Mouse (Mus musculus): Measurements from ENCODE around the gene Lilra6. TPM values are rescaled to one million over a fixed set of nuclear protein-coding genes. Genes with fewer than 3 reads are reported as not detected.
"Not testable (repeated sequence)": the region's sequence is repeated elsewhere in the genome, so short reads cannot be mapped to it uniquely, and the experiment has no call there.

The Lilra6 gene
- total RNA-seq (2021): under 1 TPM; 0.11 to 0.21 TPM
- long read RNA-seq, experiment 1: 0 reads
- long read RNA-seq, experiment 2: 0 reads

DNA sequence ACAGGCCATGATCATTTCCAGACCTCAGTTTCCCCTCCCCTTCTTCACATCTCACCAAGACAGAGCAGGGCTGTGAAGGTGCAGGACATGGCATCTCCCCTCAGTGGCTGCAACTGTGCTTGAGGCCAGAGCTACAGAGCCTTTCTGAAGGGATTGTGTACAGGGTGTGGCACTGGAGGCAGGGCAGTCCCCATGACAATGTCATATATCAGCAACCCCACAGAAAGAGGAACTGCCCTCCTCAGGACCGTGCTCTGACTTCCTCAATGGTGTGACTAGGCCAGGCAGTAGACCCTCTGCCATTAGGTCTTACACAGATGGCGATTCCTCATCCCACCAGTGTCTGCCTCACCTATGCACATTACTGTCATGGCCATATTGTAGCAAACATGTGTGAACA lies at the start of gene Lilra6:
Lilra6 (minus strand) TSS at position 117 of the 400 bp plus-strand sequence.
- not testable (repeated sequence) for DNase-seq

DNA sequence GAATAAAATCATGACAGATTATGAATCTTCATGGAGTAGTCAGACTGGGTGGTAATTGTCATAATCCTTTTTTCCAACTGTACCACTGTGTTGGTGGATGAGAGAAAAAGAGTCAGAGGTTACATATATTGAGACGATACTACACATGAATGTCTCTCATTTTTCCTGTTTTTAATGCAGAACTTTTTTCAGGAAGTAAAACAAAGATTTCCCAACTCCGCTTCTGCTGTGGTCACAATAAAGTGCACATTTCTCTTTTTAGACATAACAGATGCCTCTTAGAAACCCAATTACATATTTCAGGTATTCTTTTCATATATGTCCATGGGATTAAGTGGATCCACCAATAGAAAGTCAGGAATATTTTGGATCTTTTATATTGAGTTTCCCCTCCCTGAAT lies 46.7 kb upstream of the Lilra6 start:
- DNase-seq: no peak

DNA sequence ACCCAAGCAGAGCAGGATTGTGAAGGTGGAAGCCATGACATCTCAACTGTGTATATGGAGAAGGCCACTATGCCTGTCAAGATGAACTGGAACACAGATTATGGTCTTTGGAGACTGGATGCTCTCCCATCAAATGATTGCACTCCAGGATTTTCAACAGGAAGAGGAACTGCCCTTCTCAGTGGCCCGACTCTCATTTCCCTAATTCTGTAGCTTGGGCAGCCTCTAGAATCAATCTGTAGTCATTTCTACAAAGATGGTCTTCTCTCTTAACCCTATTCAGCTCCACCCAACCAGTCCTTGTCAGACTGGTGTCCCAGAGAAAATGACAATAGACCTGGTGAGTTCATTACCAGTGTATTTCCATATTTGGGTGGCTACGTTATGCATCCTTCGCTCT lies 42.1 kb upstream of the Lilra6 start:
- no peak for DNase-seq

DNA sequence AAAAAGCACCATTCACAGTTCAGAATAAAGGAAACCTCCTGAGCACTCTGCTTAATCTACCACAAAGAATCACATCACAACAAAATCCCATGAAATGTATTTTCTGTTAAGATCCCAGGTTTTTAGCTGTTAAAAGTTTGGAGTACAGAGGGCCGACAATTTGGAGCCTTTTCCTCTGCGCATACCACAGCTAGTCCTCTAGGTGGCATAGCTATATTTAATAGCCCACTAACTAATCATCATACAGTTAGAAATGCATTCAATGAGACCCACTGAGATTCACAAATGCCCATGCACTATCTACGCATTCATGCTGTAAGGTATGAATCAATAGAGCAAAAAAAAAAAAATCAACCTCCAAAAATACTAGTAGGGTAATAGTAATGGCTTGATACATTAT lies 33.9 kb upstream of the Lilra6 start:
- no peak for DNase-seq

DNA sequence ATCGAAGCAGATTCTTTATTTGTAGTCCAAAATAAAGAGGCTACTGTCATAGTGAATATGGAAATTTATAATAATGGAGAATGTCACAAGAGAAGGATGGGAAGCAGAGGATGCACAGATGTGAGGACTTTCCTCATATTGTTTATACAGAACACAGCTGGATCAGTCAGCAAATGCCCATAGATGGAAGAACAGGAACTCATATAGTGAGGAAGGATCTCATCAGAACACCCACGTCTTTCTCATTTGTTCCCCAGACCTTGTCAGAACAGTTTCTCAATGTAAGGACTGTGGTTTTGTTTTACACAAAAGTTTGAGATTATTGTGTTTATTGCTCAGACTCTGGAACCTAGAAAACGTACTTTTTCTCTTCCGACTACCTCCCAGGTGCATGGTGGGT lies 32.9 kb upstream of the Lilra6 start:
- no peak for DNase-seq

DNA sequence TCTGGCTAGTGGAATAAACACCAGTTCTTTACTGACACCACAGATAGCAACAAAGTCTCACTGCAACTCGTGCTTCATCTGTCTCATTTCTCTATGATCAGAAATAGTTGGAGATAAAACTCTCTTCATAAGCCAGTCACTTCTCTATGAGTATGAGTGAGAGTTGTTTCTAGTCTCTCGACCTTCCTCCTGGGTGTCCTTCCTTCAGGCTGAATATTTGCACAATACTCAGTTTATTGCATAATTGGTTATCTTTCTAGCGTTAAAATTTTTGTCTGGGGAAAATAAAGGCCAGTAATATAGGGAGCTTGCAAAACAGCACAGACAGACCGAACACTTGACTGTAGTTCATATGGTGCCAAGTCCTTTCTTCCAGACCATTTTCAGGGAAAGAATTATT lies 30.8 kb upstream of the Lilra6 start:
- no peak for DNase-seq

DNA sequence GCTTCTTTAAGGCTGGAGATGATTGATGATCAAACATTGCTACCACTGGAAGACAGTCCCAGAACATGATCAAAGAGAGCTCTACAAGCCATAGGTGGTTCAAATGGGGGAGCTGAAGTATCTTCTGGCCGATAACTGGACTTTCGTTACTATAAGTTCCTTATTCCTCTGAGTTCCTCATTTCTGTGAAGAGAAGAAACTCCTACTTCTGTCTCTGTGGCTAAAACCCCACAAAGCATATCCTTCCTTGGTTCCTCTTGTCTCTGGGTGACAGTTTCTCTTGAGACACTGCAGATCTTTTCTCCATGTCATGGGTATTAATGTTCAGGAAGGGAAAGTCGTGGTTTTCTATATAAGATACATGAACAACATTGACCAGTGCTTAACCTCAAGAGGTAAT lies 25.6 kb upstream of the Lilra6 start:
- DNase-seq: no peak

DNA sequence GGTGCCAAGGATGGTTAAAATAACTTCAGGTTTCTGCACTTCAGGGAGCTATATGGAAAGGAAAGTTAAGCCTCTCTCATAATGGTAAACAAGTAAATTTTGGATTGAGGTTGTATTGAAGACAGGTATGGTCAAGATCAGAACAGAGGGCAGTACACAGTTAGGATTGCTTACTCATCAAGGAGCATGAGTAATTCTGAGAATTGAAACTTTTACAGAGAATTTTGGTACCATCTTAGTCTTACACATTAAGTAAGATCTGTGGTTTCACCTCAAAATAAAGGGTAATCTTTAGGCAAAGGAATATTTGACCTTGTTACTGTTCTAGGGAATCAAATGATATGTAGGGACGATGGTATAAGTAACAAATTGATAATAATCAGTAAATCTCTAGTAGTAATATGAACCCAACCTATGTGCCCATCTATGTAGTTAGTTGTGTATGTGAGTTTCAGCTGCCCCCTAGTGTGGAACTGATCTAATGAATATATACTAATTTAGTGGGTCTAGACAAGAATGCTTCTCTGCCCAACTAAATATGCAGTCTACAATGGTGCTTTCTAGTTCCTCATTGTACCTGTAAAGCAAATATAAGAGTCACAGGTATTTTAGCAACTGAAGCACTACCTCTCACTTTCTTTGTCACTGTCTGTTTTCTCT lies 24.7 kb upstream of the Lilra6 start:
- DNase-seq: no peak

DNA sequence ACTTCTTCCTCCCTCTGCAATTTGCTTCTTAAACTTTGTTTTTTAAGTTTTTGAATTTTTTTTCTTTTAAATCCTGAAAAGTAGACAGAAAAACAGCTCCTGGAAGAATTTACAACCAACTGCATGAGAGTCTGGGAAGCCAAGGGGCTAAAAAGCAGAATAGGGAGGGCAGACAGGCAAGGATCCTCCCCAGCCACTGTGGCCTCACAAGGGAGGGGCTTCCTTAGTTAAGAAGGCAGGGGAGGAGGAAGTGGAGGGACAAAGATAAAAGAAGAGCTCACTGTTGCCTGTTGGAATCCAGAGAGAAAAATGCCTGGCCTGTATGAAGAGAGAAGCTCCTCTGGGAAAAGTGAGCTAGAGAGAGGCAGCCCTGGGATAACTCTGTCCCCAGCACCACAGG lies 20.2 kb upstream of the Lilra6 start:
- not testable (repeated sequence) for DNase-seq

DNA sequence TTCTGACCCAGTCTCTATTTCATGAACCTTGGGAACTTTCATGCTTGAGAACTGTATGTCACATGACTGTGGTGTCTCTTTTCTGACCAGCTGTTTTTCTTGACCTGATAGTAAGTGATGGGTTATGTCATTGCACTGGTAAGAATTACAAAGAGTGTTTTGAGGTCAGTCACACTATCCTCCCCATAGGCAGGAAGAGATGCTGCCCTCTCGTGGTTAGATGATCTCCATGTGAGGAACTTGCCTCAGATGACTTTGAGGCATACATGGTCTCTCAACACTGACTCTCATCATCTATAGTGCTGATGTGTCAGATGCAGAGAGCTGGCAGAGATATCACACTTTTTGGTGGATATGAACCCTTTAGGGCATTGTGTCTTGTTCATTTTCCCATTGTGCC lies 11.6 kb downstream of the Lilra6 start:
- no peak for DNase-seq

DNA sequence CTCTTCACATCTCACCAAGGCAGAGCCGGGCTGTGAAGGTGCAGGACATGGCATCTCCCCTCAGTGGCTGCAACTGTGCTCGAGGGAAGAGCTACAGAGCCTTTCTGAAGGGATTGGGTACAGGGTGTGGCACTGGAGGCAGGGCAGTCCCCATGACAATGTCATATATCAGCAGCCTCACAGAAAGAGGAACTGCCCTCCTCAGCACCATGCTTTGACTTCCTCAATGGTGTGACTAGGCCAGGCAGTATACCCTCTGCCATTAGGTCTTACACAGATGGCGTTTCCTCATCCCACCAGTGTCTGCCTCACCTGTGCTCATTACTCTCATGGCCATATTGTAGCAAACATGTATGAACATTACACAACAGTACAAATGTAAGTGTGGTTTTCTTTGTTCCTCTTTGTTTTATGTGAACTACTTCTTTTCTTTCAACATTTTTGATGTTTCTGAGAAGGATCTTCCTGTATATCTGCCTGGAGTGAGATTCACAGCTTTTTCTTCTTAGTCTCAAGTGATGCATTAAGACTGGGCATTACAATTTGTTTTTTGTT lies 17.2 kb downstream of the Lilra6 start, which contains the start of gene Gm14548:
Gm14548 (minus strand) TSS at position 85 of the 555 bp plus-strand sequence.
- DNase-seq: not testable (repeated sequence)

DNA sequence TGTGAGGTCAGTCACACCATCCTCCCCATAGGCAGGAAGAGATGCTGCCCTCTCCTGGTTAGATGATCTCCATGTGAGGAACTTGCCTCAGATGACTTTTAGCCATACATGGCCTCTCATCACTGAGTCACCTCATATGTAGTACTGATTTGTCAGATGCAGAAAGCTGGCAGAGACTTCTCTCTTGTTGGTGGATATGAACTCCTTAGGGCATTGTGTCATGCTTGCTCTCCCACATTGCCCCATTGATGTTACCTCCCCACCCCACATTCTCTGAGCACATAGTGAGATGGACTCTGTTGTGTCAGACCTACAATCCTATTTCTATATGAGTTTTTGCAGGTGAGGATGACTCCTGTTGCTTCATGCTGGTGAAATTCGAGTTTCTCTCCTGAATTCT lies 40.3 kb downstream of the Lilra6 start:
- not testable (repeated sequence) for DNase-seq

Other genes starting within 250 kb of the Lilra6 start
- 1 to 10 TPM; 5.6 to 6.9 TPM for gene Leng1, start 249.7 kb downstream of the Lilra6 start, total RNA-seq (2021)
- 1 to 10 TPM in 1 of 2 experiments, under 1 TPM in 1; 0.99 to 1.1 TPM for gene Tmc4, start 237.9 kb downstream of the Lilra6 start, total RNA-seq (2021)
- gene Tsen34, start 222.6 kb downstream of the Lilra6 start, total RNA-seq (2021): 10 to 100 TPM; 55.7 to 57.4 TPM
- gene Mboat7, start 222.0 kb downstream of the Lilra6 start, total RNA-seq (2021): 10 to 100 TPM; 13.6 to 21.6 TPM
- 100 to 1,000 TPM; 742 to 768 TPM for gene Rps9, start 211.5 kb downstream of the Lilra6 start, total RNA-seq (2021)
- 1 to 10 TPM in 1 of 2 experiments, under 1 TPM in 1; 0.78 to 1.6 TPM for gene Pirb, start 195.1 kb downstream of the Lilra6 start, total RNA-seq (2021)
- under 1 TPM in 1 of 2 experiments, not detected in 1; 0.63 TPM for gene Gm15448, start 89.8 kb downstream of the Lilra6 start, total RNA-seq (2021)
- gene Pira2, start 70.5 kb downstream of the Lilra6 start, total RNA-seq (2021): under 1 TPM; 0.16 to 0.19 TPM
- under 1 TPM in 1 of 2 experiments, not detected in 1; 0.20 TPM for gene Gm14548, start 17.4 kb downstream of the Lilra6 start, total RNA-seq (2021)
- gene Lair1, start 147.7 kb upstream of the Lilra6 start, total RNA-seq (2021): under 1 TPM; 0.16 to 0.41 TPM
- gene Ttyh1, start 203.9 kb upstream of the Lilra6 start, total RNA-seq (2021): 1 to 10 TPM; 4.7 to 5.3 TPM
- gene Leng8, start 221.5 kb upstream of the Lilra6 start, total RNA-seq (2021): 10 to 100 TPM; 31.7 to 62.1 TPM
- gene Leng9, start 234.9 kb upstream of the Lilra6 start, total RNA-seq (2021): 1 to 10 TPM; 2.3 to 3.2 TPM
- gene Cdc42ep5, start 249.4 kb upstream of the Lilra6 start, total RNA-seq (2021): 10 to 100 TPM; 10.2 to 12.4 TPM

Measured in gastrocnemius, postnatal 10 days (tissue).